Mouse (Mus musculus): ENCODE data around the gene Rapgef6.

DNA sequence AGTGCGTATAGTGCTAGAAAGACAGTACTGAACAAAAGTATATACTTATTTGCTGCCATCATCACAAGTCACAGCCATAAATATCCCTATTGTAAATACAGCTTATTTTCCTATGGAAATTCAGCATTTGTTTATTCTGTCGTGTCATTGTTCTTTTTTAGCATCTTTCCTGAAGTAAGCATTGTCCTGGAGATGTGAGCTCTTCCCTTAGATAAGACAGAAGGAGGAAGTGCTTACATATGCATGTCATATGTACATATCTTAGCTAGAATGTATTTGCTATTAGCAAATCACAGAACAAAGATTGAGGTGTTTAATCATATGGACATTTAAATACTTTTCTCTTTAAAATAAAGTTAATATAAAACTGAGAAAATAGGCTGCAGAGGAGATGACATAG, 132.8 kb downstream of the Rapgef6 start:
- no peak for TF ChIP-seq POLR2A (IDR thresholded peaks at IDR 0.05; ENCODE audit: low read depth, low read length)
- TF ChIP-seq CTCF (conservative IDR thresholded peaks at IDR 0.05; ENCODE audit: insufficient read depth, insufficient read length, low read depth, low read length) = no peak

Data from kidney, adult 2 months (tissue).